Mouse (Mus musculus) neutrophil, adult 5-6 weeks (primary cell): ENCODE measurements around the gene Nck2. TPM values are rescaled to one million over a fixed set of nuclear protein-coding genes. Genes with fewer than 3 reads are reported as not detected.
A peak's percentile ranks its signal among the peaks of the same experiment; 100 is the strongest.
"Not testable (repeated sequence)": the region's sequence is repeated elsewhere in the genome, so short reads cannot be mapped to it uniquely, and the experiment has no call there.

Source experiments
- ATAC-seq: fragments of 151-379, 151-347 bp; 2 replicates; pipeline ENCODE4 v1.8.0; 2017; ENCODE audit warnings: mild to moderate bottlenecking, moderate TSS enrichment; ENCODE audit not compliant: insufficient number of reproducible peaks, poor library complexity, low FRiP score, severe bottlenecking; ENCODE audit errors: extremely low read depth
- total RNA-seq: library from RNA; stranded (forward); fragments of 200-1000 nt; gene quantifications from 2 replicates; pipeline ENCODE4 v1.2.3, GENCODE M21; 2017

The Nck2 gene
- total RNA-seq, 1 experiment from 2014 or later: 18.2 TPM

DNA sequence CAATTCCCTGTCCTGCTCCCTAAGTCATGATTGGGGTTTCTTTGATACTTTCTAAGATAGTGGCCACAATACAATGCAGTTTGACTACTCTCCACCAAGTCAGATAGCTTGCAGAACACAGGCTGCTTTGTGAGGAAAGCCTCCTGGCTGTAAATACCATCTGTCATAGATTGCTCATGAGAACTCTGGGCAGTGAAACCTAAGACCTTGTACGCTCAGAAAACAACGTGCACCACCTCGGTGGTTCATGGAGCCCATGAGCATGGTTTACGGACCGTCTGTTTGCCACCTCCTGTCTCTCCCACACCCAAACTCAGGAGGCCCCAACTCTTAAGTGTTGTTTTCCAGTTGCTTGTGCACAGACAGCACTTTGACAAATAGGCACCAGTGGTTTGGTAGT is 104.4 kb downstream of the Nck2 start:
- no peak for ATAC-seq

DNA sequence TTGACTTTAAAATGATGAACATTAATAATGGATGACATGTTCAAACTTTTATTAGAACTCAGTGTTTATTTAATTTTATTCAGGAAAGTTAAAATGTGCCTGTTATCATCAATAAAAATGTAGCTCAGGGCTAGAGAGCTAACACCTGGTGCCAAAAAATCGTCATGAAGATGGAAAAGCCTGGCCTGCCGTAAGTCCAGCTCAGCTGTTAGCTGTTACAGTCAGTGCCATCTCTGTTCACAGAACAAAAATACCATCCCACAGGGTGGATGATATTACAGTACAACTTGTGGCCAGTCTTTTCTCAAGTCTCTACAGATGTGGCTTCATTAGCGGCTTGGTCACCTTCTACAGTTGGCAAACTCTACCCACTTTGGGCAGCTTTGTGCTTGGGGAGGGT is 106.1 kb downstream of the Nck2 start:
- ATAC-seq: no peak

DNA sequence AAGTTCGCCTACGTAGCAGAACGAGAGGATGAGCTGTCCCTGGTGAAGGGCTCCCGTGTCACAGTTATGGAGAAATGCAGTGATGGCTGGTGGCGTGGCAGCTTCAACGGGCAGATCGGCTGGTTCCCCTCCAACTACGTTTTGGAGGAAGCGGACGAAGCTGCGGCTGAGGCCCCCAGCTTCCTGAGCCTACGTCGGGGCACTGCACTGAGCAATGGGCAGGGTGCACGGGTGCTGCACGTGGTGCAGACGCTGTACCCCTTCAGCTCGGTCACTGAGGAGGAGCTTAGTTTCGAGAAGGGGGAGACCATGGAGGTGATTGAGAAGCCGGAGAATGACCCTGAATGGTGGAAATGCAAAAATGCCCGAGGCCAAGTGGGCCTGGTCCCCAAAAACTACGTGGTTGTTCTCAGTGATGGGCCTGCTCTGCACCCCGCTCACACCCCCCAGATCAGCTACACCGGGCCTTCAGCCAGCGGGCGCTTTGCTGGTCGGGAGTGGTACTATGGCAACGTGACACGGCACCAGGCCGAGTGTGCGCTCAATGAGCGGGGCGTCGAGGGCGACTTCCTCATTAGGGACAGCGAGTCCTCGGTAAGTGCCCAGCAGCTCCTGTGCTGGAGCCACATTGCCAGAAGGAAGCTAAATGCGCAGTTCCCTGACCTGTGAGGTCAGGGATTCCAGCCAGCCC is 109.8 kb downstream of the Nck2 start:
- not testable (repeated sequence) for ATAC-seq

DNA sequence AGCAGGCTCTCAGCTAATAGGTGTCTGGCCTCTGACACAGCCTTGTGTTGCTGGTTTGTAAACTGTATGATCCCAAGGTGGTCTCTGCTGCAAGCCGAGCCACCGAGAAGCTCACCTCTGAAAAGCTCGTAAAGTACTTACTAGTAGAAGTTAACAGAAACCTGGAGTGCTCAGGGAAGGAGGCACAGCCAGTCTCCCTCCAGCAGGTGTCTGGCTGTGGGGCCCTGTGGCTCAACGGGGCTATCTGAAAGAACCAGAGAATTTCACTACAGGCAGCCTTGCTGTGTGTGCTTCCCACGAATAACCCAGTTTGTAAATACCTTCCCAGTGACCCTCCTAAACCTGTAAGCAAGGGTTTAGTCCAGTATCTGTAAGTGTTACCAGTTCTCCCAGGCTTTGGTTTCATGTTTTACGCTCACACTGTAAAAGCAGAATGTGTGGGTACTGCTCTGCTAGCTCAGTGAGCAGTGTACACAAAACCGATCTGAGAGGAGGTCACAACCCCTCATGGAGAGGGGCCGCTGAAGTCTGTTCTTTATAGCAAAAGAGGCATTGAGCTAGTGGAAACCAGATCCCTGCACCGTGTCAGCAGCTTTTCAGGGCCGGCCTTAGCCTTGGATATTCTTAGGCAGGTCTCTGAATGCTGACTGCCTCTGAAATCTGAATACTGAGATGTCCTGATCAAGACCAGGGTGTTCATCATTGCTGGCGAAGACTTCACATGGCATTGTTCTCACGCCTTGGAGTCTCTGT is 111.0 kb downstream of the Nck2 start:
- ATAC-seq: no peak

DNA sequence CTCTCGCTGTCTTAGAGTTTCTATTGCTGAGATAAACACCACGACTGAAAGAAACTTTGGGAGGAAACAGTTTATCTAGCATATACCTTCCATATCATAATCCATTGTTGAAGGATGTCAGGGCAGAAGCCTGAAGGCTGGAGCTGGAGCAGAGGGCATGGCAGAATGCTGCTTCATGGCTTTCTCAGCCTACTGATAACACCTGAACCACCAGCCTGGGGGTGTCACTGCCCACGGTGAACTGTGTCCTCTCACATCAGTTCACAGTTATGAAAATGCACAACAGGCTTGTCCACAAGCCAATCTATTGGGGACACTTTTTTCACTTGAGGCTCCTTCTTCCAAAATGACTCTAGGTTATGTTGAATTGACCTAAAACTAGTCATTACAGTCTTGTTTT is 114.0 kb downstream of the Nck2 start:
- no peak for ATAC-seq

DNA sequence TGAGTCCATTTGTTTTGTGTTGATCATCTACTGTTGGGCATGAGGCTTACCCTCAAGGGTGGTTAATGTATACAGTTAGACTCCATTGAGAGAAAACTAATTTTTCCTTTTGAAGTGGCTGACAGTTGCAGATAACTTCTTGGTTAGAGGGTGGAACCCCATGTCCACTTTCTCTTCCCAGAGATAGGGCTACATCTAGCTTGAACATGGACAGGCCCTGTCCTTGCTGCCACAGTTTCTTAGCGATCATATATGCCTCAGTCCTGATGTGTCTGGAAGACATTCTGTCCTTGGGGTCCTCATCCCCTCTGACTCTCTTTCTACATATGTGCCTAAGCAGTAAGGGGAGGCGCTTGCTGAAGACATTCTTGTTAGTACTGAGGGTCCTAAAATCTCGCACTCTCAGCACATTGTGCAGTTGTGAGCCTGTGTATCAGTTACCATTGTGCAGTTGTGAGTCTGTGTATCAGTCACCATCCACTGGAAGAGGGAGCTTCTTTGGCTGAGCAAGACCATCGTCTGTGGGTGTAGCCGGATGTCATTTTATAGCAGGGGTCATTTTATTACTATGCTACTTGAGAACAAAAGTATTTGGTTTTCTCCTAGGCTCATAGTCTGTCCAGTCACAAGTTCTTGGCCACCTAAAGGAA is 114.8 kb downstream of the Nck2 start:
- no peak for ATAC-seq

DNA sequence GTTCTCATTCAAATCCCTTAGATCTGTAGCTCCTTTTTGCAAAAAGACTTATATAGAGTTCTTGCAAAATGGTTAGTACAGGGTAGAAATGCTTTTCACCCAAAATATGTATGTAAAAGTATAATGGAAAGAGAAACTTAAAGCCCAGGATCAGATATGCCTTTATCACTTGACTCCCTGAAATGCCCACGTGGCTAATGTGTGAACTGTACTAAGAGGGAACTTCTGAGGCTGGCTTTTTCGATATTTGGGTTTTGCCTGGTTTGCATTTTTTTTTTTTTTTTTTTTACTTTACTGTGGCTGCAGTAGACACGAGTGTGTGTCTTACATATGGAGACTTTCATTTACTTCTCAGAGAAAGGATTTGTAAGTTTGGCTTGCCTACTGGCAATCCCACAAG is 116.7 kb downstream of the Nck2 start:
- ATAC-seq: no peak

DNA sequence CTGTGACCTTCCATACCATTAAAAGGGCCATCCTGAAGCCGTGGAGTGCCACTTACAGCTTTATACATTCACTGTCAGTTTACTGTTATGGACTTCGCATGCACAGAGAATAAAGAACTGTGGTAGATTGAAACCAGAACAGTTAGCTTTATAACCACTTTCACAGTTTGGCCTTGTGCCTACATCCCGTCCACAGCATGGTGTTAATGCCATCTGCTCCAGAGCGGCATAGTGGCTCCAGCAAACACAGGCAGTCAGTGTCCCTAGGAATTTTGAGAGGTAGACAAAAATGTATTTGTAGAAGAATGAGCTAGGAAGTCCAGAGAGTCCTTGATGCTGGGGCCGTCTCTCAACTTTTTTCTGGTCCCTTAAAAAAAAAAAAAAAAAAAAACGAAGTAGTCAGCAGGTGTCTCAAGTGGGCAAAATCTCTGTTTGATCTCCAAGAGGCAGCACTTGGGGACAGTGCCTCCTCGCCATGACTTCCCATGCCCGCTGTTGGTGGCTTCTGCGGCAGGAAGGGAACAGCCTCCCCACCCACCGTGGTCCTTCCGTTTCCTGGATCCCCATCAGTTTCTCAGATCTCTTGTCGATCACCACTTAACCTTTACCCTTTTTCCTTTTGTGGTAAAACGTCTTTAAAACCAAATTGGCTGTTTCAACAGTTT is 117.8 kb downstream of the Nck2 start:
- no peak for ATAC-seq

DNA sequence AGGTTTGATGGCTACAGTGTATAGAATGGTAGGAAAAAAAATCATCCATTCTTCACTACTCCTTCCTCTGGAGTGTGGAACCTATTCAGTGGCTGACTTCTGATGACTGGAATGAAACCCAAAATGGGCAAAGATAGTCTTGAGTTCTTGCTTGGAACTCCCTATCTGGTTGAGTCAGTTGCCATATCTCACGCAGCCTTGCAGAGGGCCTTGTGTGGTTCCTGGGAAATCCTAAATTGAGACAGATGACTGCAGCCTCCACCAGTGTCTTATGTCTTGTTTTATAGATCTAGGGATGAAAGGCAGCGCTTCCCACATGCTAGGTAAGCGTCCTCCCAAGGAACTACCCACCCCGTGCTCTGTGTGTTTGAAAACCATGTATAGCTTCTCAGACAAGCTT is 120.9 kb downstream of the Nck2 start:
- no peak for ATAC-seq

DNA sequence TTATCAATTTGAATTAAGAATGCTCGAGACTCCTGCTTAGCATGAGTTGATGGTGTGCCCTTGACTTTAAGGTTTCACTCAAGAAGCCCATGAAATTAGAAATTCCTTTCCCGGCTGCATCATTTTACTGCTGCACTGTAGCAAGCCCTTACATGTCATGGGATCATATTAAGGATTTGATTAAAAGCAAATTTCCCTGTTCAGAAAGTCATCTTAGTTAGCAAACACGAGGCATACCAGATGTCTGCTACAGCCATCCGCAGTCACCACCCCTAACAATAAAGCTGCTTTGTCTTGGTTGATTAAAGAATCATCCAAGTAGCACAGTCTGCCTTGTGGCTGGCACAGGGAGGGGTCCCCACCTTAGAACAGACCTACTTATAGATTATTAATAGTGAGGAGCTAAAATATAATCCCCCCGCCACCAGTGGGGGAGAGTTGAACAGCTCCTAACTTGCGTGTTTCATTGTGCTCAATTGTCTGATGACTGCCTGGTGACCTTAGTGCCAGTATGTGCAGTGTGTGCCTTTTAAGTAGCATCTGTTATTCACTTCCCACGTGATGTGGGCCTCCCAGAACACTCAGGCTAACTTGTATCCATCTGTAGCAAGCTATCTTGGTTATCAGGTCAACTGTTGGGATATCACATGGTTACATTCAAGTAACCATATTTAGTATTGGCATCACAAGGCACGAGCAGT is 122.4 kb downstream of the Nck2 start:
- no peak for ATAC-seq

DNA sequence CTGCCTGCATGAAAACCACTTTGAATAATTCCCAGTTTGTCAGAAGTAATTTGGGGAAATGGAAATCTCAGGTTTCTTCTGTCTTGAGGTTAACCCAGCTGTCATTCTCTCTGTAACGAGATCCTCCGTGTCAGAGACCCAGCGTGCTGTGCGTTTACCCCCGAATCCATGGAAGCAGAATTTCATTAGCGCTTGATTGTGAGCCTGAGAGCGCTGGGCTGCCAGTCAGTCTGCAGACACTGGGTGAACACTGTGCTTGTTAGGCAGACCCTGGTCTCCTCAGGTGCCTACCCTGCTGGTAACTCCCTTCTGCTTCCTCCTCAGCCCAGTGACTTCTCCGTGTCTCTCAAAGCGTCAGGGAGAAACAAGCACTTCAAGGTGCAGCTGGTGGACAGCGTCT is 124.4 kb downstream of the Nck2 start:
- ATAC-seq: no peak

DNA sequence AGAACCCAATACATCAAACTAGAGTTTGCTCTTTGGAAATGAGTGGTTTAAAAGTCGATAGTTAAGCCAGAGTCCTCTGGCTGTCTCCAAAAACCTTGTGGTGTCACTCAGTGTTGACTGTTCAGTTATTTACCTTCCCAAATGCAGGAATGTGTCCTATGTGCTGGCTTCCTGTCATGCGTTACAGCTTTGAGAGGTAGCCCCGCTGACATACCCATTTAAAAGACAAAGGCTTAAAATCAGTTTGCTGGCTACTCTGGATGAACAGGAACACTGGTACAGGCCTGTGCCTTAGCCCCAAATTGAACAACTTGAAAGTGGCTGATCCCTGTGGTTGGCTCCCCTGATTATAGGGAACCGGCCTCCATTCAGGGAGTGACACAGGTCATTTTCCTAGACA is 126.7 kb downstream of the Nck2 start:
- ATAC-seq: no peak

DNA sequence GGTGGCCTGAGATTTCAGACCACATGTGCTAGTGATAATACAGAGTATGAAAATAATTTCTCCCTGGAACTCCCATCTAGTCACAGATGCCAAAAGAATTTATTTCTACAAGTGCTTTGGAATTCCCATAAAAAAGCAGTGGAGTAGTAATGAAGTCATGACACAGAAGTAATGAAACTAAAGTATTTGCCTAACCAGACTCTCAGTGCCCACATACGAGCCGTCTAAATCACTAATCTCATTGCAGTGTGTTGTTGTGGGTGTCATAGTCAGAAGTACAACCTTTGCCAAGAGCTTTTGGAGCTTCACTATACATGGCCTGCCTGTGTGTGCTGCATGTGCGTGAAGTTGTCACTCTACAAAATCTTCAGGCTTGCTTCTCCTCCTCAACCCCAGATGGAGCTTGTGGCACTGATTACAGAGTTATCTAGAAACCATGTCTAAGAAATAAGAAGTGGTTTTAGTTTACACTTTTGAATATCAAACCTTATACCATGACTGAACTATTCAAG is 130.5 kb downstream of the Nck2 start:
- ATAC-seq: no peak

DNA sequence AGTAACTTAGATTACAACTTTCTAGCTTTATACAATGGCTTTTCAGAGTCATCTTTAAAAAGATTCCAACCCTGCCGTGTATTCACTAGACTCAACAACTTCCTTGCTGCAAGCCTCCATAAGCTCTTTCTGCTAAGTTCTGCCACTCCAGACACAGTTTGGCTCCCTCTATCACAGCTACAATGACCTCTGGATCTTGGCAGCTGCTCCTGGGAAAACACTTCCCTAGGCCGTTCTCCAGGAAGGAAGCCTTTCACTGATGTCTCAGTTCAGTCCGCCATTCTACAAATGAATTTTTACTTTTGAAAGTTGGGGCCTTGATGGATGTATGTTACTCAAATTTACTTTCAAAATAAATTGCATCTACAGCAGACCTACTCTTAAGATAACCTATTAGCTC is 133.0 kb downstream of the Nck2 start:
- ATAC-seq: no peak

DNA sequence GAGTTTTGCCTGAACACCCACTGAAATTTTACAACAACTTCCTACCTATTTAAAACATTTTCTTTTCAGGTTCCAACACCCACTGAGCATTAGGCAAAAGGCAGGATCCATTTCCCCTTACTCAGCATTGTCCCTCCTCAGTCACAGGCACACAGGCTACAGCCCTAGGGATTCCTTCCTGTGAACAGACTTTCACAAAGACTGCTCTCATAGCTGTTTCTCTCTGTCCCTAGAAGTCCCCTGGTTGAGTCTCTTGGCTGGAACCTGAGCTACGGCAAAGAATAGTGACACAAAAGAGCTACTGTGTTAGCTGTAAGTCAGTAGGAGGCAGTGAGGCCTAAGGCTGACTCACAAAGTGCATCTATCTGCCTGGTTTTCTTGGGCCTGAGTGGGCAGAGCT is 139.2 kb downstream of the Nck2 start:
- ATAC-seq: no peak

DNA sequence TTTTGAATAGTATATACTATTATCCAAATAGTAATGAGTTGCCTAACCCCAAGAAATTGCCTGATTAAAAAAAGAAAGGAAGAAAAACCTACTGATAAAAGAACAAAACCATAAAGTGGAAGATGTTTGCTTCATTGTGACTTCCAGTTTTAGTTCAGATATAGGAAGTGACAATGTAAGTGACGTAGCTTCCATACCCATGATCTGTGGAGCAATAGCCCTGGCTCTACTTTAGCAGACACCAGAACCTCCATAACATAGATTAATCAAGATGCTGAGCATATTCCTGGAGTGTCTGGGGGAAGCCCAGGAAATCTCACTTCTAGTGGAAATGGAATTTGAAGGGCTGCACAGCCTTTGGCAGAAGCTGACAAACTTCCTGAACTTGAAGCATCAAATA is 144.6 kb downstream of the Nck2 start:
- ATAC-seq: no peak

DNA sequence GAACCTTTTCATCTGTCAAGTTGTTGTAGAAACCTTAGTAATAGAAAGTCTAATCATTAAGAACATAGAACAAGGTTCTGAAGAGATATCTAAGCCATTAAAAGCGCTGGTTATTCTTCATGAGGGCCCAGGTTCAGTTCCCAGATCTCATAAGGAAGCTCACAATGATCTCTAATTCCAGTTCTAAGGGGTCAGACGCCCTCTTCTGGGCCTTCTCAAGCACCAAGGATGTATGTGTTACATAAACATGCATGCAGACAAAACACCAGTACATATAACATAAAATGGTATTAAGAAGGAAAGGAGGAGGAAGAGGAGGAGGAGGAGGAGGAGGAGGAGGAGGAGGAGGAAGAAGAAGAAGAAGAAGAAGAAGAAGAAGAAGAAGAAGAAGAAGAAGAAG is 145.5 kb downstream of the Nck2 start:
- no peak for ATAC-seq

DNA sequence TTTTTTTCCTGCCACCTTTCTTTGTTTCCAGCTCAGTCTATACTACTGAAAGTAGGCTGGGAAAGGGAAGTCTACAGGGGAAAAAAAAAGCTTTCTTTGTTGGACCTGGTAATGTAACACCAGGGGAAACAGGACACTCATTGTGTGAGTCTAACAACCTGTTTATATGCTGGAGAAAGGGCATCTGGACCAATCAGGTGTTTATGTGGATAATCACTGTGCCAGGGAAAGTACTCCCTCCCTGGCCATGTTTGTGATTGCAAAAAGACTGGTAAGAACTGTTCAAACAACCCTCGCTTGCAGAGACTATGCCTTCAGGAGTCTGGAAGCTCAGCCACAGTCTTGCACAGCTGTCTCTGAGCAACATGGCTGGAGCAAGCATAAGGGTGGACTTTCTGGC is 146.3 kb downstream of the Nck2 start:
- ATAC-seq: no peak

DNA sequence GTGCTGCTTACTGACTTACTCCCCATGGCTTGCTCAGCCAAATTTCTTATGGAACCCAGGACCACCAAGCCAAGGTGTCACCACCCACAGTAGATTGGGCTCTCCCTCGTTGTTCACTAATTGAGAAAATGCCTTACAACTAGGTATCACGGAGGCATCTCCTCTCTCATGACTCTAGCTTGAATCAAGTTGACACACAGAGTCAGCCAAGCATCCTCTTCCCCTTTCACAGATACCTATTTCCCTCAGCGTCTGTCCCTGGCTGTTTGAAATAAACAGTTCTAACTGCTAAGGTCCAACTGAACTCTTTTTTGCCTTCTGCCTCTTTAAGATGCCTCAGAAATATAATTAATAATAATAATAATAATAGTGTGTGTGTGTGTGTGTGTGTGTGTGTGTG is 148.7 kb downstream of the Nck2 start:
- ATAC-seq: peak; percentile 67; the same call in 1 of the 2 replicates
